Mouse (Mus musculus) liver, postnatal 0 days (tissue): ENCODE measurements around the gene Ovca2.

Source experiments
- CTCF ChIP-seq: sonication (generic); IDR thresholded peaks from 2 replicates; pipeline ENCODE4 v1.5.1; 2016; ENCODE audit warnings: antibody characterized with exemption, low read depth
- EP300 ChIP-seq: IDR thresholded peaks from 2 replicates; pipeline ENCODE4 v1.6.1; 2016; ENCODE audit warnings: antibody characterized with exemption, low read depth, mild to moderate bottlenecking

DNA sequence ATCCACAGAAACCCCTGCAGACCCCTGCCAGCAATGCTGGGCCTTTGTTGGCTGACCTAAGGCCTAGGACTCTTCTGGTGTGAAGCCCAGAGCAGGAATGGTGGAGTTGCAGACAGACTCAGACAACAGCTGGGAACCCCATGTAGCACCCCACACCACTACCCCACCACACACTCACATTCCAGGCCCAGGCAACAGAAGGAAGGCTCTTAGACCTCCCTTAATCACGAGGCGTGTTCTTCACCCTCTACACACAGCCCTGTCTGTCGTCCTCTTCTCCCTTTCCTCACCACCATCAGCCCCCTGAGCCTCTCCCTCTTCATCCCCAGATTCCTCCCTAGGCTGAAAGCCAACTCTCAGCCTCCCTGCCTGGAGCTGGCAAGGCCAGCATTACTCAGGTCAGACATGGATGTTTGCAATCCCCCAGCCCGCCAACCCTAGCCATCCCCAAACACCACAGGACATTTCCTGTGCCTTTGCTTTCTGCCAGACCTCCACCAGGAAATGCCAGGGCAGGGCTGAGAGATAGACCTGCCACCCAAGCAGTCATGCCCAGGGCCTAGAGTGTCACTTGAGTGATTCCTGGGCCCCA, 17.1 kb downstream of the Ovca2 start:
- TF ChIP-seq CTCF (no peak), EP300 (no peak)
